Mouse (Mus musculus): ENCODE data around the gene Trmt10c.

The Trmt10c gene

GRCm38 (mm10) chr16:56038090-56038489, 471 bp upstream of the Trmt10c start:
- DNase-seq = no peak

GRCm38 (mm10) chr16:56036501-56036900, 1.1 kb downstream of the Trmt10c start:
- no peak for DNase-seq

- DNase-seq = no peak
Measured at GRCm38 (mm10) chr16:56034566-56034965, 3.1 kb downstream of the Trmt10c start.

GRCm38 (mm10) chr16:56029661-56030082, 7.9 kb downstream of the Trmt10c start, which contains the start of gene Pcnp:
Gene Pcnp (minus strand): TSS chr16:56029739.
- DNase-seq = peak; percentile 98

GRCm38 (mm10) chr16:56028722-56029551, 8.7 kb downstream of the Trmt10c start:
- no peak for DNase-seq

- no peak for DNase-seq
Measured at GRCm38 (mm10) chr16:56027854-56028629, 9.6 kb downstream of the Trmt10c start.

GRCm38 (mm10) chr16:56019660-56020059, 18.0 kb downstream of the Trmt10c start:
- no peak for DNase-seq

- no peak for DNase-seq
Measured at GRCm38 (mm10) chr16:56014076-56014475, 23.5 kb downstream of the Trmt10c start.

- DNase-seq = no peak
Measured at GRCm38 (mm10) chr16:56012789-56013743, 24.6 kb downstream of the Trmt10c start.

GRCm38 (mm10) chr16:56008862-56009261, 28.8 kb downstream of the Trmt10c start:
- DNase-seq = no peak

GRCm38 (mm10) chr16:56006798-56007197, 30.8 kb downstream of the Trmt10c start:
- DNase-seq = no peak

GRCm38 (mm10) chr16:55994235-55994634, 43.4 kb downstream of the Trmt10c start:
- no peak for DNase-seq

GRCm38 (mm10) chr16:55990311-55990710, 47.3 kb downstream of the Trmt10c start:
- no peak for DNase-seq

GRCm38 (mm10) chr16:55986001-55986400, 51.6 kb downstream of the Trmt10c start:
- no peak for DNase-seq

All from right cerebral cortex, postnatal 25 days (tissue).